Mouse (Mus musculus) megakaryocyte, embryonic 14.5 days (primary cell): ENCODE measurements at regions not wholly inside any gene's neighbourhood (a gene's known extent, or its start where the extent isn't known, plus 50 kb on each side); places are given as distances from the start of the nearest gene placed in this dataset.

Experiments
- FLI1 ChIP-seq: IDR thresholded peaks from 2 replicates; pipeline ENCODE4 v1.6.1; 2012; ENCODE audit warnings: low read length, inconsistent platforms, mixed read lengths
- GATA1 ChIP-seq: IDR thresholded peaks from 3 replicates; pipeline ENCODE4 v1.6.1; 2012; ENCODE audit warnings: mixed read lengths, low read length, inconsistent platforms, borderline replicate concordance

- TF ChIP-seq GATA1 (no peak), FLI1 (no peak)
Observed at GRCm38 (mm10) chr12:86819568-86819967, 65.0 kb downstream of the Irf2bpl start.
